Mouse (Mus musculus): ENCODE measurements around the gene Baz1b. TPM values are rescaled to one million over a fixed set of nuclear protein-coding genes. Genes with fewer than 3 reads are reported as not detected.

Baz1b gene
- polyA plus RNA-seq, 1 experiment from 2014 or later = 83.6 TPM

DNA sequence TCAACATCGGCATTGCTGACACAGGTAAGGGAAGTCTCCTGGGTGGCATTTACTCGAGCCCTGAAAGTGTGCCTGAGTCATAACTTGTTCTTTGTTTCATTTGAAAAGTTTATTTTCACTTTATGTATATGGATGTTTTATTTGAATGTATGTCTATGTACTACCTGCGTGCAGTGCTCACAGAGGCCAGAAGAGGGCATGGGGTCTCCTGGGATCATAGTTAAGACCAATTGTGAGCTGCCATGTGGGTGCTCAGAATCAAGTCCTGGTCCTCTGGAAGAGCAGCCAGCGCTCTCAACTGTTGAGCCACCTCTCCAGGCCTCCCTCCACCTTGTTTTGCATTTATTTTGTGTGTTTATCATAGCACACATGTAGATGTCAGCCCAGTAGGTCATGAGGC lies 30.6 kb upstream of the Baz1b start:
- ATAC-seq (replicated peaks; ENCODE audit: low FRiP score) (no peak), DNase-seq (ENCODE audit: low spot score) (no peak)
- Histone ChIP-seq H3K36me3 (ENCODE audit: control insufficient read depth, insufficient read depth, low read length) (peaks cover 10% of the 10 kb centered on the region), H3K9me3 (ENCODE audit: control insufficient read depth, low read length) (no peaks in the 10 kb centered on the region), H3K9ac (ENCODE audit: low read length) (no peak overlapping the region), H3K27me3 (ENCODE audit: control insufficient read depth, insufficient read depth, low read length) (no peaks in the 10 kb centered on the region), H3K4me3 (ENCODE audit: low read depth, low read length) (no peak overlapping the region), H3K4me2 (ENCODE audit: low read depth, low read length, severe bottlenecking) (no peak overlapping the region), H3K4me1 (replicated peaks; ENCODE audit: control insufficient read depth, insufficient read depth, low read length) (no peaks in the 10 kb centered on the region), H3K27ac (ENCODE audit: low read depth, low read length) (no peak overlapping the region)
- 92% methylated on average over 4 of the region's 4 CpGs for WGBS

DNA sequence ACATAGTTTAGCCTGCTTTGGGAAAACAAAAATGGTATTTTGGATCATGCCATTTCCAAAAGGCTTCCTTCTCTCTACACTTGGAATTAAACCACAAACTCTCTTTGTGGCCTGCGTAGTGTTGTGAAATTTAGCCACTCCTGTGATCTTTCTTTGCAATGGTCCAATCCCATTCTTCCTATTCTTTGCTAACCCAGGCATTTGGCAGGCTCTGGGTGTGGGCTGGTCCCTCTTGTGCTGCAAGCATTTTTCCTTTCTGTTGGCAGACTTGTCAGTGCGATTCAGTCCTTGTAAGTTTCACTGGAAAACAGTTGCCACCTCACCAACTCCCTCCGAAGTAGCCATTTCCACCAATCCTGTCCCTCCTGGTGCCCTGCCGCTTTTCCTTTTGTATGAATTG lies 25.8 kb upstream of the Baz1b start:
- DNase-seq (ENCODE audit: low spot score) (no peak), ATAC-seq (replicated peaks; ENCODE audit: low FRiP score) (no peak)
- no peak overlapping the region for H3K9ac ChIP-seq (ENCODE audit: low read length)
- no peak overlapping the region for H3K4me3 ChIP-seq (ENCODE audit: low read depth, low read length)
- H3K27me3 ChIP-seq (ENCODE audit: control insufficient read depth, insufficient read depth, low read length) = no peaks in the 10 kb centered on the region
- H3K36me3 ChIP-seq (ENCODE audit: control insufficient read depth, insufficient read depth, low read length) = peaks cover 8% of the 10 kb centered on the region
- 96% methylated on average over 4 of the region's 4 CpGs for WGBS
- no peaks in the 10 kb centered on the region for H3K4me1 ChIP-seq (replicated peaks; ENCODE audit: control insufficient read depth, insufficient read depth, low read length)
- no peak overlapping the region for H3K4me2 ChIP-seq (ENCODE audit: low read depth, low read length, severe bottlenecking)
- no peak overlapping the region for H3K27ac ChIP-seq (ENCODE audit: low read depth, low read length)
- H3K9me3 ChIP-seq (ENCODE audit: control insufficient read depth, low read length) = no peaks in the 10 kb centered on the region

DNA sequence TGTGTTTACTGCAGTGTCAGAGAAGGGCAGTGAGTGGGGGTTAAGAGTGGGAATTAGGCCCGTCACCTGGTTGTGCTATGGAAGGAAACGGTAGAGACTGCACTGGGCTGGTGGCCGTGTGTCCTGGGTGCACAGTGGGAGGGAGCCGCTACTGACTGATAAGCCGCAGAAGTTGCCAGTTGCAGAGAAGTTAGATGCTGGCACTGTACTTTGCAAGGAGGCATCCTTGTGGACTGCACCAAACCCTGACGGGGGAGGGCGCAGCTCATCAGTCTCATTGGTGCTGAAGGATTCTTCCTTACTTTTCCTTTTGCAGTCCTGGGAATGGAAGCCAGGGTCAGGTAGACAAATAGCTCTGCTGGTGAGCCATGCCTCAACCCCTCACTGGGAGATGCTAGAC lies 25.4 kb upstream of the Baz1b start:
- DNase-seq (ENCODE audit: low spot score) = no peak
- Histone ChIP-seq H3K9me3 (ENCODE audit: control insufficient read depth, low read length) (no peaks in the 10 kb centered on the region), H3K27me3 (ENCODE audit: control insufficient read depth, insufficient read depth, low read length) (no peaks in the 10 kb centered on the region), H3K27ac (ENCODE audit: low read depth, low read length) (no peak overlapping the region), H3K4me3 (ENCODE audit: low read depth, low read length) (no peak overlapping the region), H3K4me2 (ENCODE audit: low read depth, low read length, severe bottlenecking) (no peak overlapping the region), H3K36me3 (ENCODE audit: control insufficient read depth, insufficient read depth, low read length) (peaks cover 4% of the 10 kb centered on the region), H3K4me1 (replicated peaks; ENCODE audit: control insufficient read depth, insufficient read depth, low read length) (no peaks in the 10 kb centered on the region), H3K9ac (ENCODE audit: low read length) (no peak overlapping the region)
- no peak for ATAC-seq (replicated peaks; ENCODE audit: low FRiP score)
- WGBS = 91% methylated on average over 7 of the region's 7 CpGs

DNA sequence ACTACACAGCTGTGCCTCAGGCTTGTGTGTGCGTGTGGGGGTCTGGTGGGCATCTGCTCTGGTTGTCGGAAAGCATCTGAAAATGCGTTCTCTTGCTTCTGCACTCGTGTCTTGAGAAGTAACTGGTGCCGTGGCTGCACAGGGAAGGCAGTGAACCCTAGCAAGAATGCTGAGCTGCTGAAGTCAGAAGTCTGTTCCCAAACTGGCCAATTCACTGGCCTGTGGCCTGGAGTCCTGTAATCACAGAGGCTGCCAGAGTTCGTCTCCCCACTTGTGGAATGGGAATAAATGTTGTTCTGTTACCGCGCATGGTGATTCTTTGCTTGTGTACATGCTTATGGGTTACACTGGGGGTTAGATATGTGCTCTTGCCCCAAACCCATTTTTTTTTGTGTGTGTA lies 24.7 kb upstream of the Baz1b start:
- ATAC-seq (replicated peaks; ENCODE audit: low FRiP score) = no peak
- Histone ChIP-seq H3K9me3 (ENCODE audit: control insufficient read depth, low read length) (no peaks in the 10 kb centered on the region), H3K9ac (ENCODE audit: low read length) (no peak overlapping the region), H3K4me3 (ENCODE audit: low read depth, low read length) (no peak overlapping the region), H3K36me3 (ENCODE audit: control insufficient read depth, insufficient read depth, low read length) (peaks cover 3% of the 10 kb centered on the region; the same call in 1 of the 2 replicates), H3K27me3 (ENCODE audit: control insufficient read depth, insufficient read depth, low read length) (no peaks in the 10 kb centered on the region), H3K4me1 (replicated peaks; ENCODE audit: control insufficient read depth, insufficient read depth, low read length) (no peaks in the 10 kb centered on the region), H3K27ac (ENCODE audit: low read depth, low read length) (no peak overlapping the region), H3K4me2 (ENCODE audit: low read depth, low read length, severe bottlenecking) (no peak overlapping the region)
- no peak for DNase-seq (ENCODE audit: low spot score)
- WGBS = 96% methylated on average over 8 of the region's 8 CpGs

DNA sequence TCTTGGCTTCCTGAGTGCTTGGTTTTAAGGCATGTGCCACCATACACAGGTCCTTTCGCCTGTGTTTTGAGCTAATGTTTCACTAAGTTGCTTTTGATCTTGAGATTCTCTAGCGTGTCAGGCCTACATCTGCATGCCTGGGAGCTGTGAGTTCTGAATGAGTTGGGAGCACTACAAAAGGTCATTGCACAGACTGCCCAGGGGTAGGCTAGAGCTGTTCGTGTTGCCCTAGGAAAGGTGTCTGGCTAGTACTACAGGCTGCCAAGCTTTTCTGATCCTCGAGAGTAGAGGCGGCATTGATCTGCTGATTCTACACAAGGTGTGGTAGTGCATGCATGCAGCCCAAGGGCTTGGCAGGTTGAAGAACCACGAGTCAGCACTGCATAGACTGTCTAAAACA lies 24.2 kb upstream of the Baz1b start:
- Histone ChIP-seq H3K27ac (ENCODE audit: low read depth, low read length) (no peak overlapping the region), H3K27me3 (ENCODE audit: control insufficient read depth, insufficient read depth, low read length) (no peaks in the 10 kb centered on the region), H3K4me3 (ENCODE audit: low read depth, low read length) (no peak overlapping the region), H3K4me1 (replicated peaks; ENCODE audit: control insufficient read depth, insufficient read depth, low read length) (no peaks in the 10 kb centered on the region), H3K9ac (ENCODE audit: low read length) (no peak overlapping the region), H3K9me3 (ENCODE audit: control insufficient read depth, low read length) (no peaks in the 10 kb centered on the region), H3K36me3 (ENCODE audit: control insufficient read depth, insufficient read depth, low read length) (peaks cover 3% of the 10 kb centered on the region; the same call in 1 of the 2 replicates), H3K4me2 (ENCODE audit: low read depth, low read length, severe bottlenecking) (no peak overlapping the region)
- no peak for ATAC-seq (replicated peaks; ENCODE audit: low FRiP score)
- WGBS = 95% methylated on average over 6 of the region's 6 CpGs
- DNase-seq (ENCODE audit: low spot score) = no peak

DNA sequence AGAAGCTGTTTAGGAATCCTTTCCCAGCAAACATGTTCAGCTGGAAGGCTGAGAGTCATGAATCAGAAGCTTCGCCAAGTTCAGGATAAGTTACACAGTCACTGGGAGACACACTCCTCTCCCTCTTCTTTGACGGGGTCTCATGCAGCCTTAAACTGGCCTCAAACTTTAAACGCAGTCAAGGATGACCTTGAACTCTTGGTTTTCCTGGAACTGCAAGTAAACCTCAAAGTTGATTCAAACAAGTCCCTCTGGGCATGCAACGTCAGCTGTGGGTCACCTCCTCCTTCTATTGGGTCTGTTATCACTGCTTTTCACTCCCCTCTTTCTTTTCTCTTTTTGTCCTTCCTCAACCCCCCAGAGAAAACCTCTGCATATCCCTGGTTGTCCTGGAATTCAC lies 20.2 kb upstream of the Baz1b start:
- no peak overlapping the region for H3K4me3 ChIP-seq (ENCODE audit: low read depth, low read length)
- DNase-seq (ENCODE audit: low spot score) (no peak), ATAC-seq (replicated peaks; ENCODE audit: low FRiP score) (no peak)
- no peaks in the 10 kb centered on the region for H3K9me3 ChIP-seq (ENCODE audit: control insufficient read depth, low read length)
- no peak overlapping the region for H3K4me2 ChIP-seq (ENCODE audit: low read depth, low read length, severe bottlenecking)
- no peak overlapping the region for H3K27ac ChIP-seq (ENCODE audit: low read depth, low read length)
- no peaks in the 10 kb centered on the region for H3K36me3 ChIP-seq (ENCODE audit: control insufficient read depth, insufficient read depth, low read length)
- H3K27me3 ChIP-seq (ENCODE audit: control insufficient read depth, insufficient read depth, low read length) = no peaks in the 10 kb centered on the region
- no peak overlapping the region for H3K9ac ChIP-seq (ENCODE audit: low read length)
- H3K4me1 ChIP-seq (replicated peaks; ENCODE audit: control insufficient read depth, insufficient read depth, low read length) = 0 out of 2 replicates have a peak, but pooled peaks cover 3% of the 10 kb centered on the region
- 91% methylated on average over 4 of the region's 4 CpGs for WGBS

DNA sequence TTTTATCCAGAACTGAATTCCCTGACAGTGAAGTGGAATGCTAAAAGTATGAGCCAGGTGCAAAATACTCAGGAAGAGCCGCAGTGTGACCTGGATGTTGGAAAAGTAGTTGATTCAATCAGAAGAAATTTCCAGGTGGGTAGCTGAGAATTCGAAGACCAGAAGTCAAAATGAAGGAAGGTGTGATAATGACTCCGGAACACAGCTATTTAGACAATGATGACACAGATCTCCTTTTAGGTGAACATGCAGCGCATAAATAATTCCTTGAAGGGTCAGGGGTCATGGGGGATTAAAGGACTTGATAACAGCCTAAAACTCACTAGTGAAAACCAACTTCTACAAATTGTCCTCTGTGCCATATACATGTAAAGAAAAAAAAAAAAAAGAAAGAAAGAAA lies 19.6 kb upstream of the Baz1b start:
- Histone ChIP-seq H3K9ac (ENCODE audit: low read length) (no peak overlapping the region), H3K27me3 (ENCODE audit: control insufficient read depth, insufficient read depth, low read length) (no peaks in the 10 kb centered on the region), H3K4me1 (replicated peaks; ENCODE audit: control insufficient read depth, insufficient read depth, low read length) (0 out of 2 replicates have a peak, but pooled peaks cover 3% of the 10 kb centered on the region), H3K9me3 (ENCODE audit: control insufficient read depth, low read length) (no peaks in the 10 kb centered on the region), H3K36me3 (ENCODE audit: control insufficient read depth, insufficient read depth, low read length) (no peaks in the 10 kb centered on the region), H3K27ac (ENCODE audit: low read depth, low read length) (no peak overlapping the region), H3K4me3 (ENCODE audit: low read depth, low read length) (no peak overlapping the region), H3K4me2 (ENCODE audit: low read depth, low read length, severe bottlenecking) (no peak overlapping the region)
- DNase-seq (ENCODE audit: low spot score) = no peak
- no peak for ATAC-seq (replicated peaks; ENCODE audit: low FRiP score)
- WGBS = 94% methylated on average over 4 of the region's 4 CpGs

DNA sequence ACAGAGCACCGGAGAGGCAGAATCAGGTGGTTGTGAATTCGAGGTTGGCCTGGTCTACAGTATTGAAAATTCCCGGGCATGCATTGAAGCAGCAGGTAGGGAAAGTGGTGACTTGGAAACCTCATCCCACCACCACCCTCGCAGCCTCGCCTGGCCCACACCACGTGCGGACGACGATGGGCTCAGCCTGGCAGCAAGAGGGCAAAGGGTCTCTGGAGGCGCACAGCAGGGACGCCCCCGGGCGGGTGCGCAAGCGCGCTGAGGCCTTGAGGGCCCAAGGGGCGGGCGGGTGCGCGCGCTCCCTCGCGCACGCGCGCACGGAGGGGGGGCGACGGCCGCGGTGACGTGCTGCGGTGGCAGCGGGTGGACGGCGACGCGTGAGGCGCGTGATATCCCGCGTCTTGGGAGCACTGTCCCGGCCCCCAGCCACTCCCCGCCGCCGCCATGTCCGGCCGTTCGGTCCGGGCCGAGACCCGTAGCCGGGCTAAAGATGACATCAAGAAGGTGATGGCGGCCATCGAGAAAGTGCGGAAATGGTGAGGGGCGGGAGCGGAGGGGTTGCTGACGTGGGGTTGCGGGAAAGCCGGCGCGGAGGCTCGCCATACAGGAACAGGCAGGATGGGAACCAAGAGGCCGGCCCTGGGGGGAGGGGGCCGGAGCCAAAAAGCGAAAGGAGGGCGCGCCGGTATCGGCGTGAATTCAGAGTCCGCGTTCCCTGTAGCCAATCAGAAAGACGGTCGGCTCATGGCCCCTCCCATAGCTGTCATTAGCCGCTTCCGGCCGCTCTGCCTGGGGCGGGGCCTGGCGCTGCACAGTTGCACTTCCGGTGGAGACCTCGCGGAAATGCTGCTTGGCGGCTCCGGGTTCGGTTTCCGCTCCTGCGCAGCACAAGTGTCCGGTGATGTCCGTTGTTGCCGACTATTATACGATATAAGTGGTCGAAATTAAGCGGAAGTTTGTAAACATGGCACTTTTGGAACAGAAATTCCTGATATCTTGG lies 18.7 kb upstream of the Baz1b start, which contains the start of gene Bcl7b:
TSS of gene Bcl7b (plus strand) at position 221 of the 1,000 bp plus-strand sequence.
- peak within 1 kb of the TSS; percentile 70 for H3K4me2 ChIP-seq (ENCODE audit: low read depth, low read length, severe bottlenecking)
- ATAC-seq (replicated peaks; ENCODE audit: low FRiP score) (peak; percentile 97), DNase-seq (ENCODE audit: low spot score) (peak; percentile 98)
- no peaks in the 10 kb centered on the region for H3K36me3 ChIP-seq (ENCODE audit: control insufficient read depth, insufficient read depth, low read length)
- H3K4me1 ChIP-seq (replicated peaks; ENCODE audit: control insufficient read depth, insufficient read depth, low read length) = 0 out of 2 replicates have a peak, but pooled peaks cover 3% of the 10 kb centered on the region
- peak within 1 kb of the TSS; percentile 74 for H3K4me3 ChIP-seq (ENCODE audit: low read depth, low read length)
- peak within 1 kb of the TSS; percentile 97 for H3K27ac ChIP-seq (ENCODE audit: low read depth, low read length)
- WGBS = 3% methylated on average over 85 of the region's 95 CpGs
- peak within 1 kb of the TSS; percentile 88 for H3K9ac ChIP-seq (ENCODE audit: low read length)
- no peaks in the 10 kb centered on the region for H3K9me3 ChIP-seq (ENCODE audit: control insufficient read depth, low read length)
- H3K27me3 ChIP-seq (ENCODE audit: control insufficient read depth, insufficient read depth, low read length) = no peaks in the 10 kb centered on the region

All from forebrain, embryonic 11.5 days (tissue).